Mouse (Mus musculus): Measurements from ENCODE around the gene Six5. TPM values are rescaled to one million over a fixed set of nuclear protein-coding genes. Genes with fewer than 3 reads are reported as not detected.

Six5 gene
- polyA plus RNA-seq, 1 experiment from 2014 or later = 2.5 TPM

- H3K4me2 ChIP-seq (replicated peaks) = peak within 1 kb of the TSS; percentile 41
- ATAC-seq (ENCODE audit: low FRiP score) (peak; percentile 72), DNase-seq (ENCODE audit: low spot score) (peak; percentile 73)
- no peak within 1 kb of the TSS for H3K27ac ChIP-seq
- H3K9me3 ChIP-seq (ENCODE audit: control insufficient read depth, low read length) = no peaks in the 10 kb centered on the region
- H3K36me3 ChIP-seq (replicated peaks; ENCODE audit: control insufficient read depth, insufficient read depth) = peaks cover 35% of the 10 kb centered on the region
- H3K4me1 ChIP-seq (replicated peaks; ENCODE audit: control insufficient read depth, insufficient read depth, low read length) = no peaks in the 10 kb centered on the region
- peak within 1 kb of the TSS; percentile 45; the same call in 1 of the 2 replicates for H3K9ac ChIP-seq
- WGBS = 29% methylated on average over 33 of the region's 33 CpGs
- H3K4me3 ChIP-seq (replicated peaks; ENCODE audit: low read length) = 0 out of 2 replicates have a peak within 1 kb of the TSS, but pooled peaks have one; percentile 2
- H3K27me3 ChIP-seq (ENCODE audit: control insufficient read depth, insufficient read depth, low read length) = no peaks in the 10 kb centered on the region
Observed at GRCm38 (mm10) chr7:19054047-19054776, 40.2 kb upstream of the Six5 start, which contains the start of gene Rsph6a. Rsph6a (plus strand) TSS chr7:19054690.

- Histone ChIP-seq H3K27me3 (ENCODE audit: control insufficient read depth, insufficient read depth, low read length) (no peaks in the 10 kb centered on the region), H3K27ac (no peak overlapping the region), H3K4me3 (replicated peaks; ENCODE audit: low read length) (0 out of 2 replicates have a peak overlapping the region, but pooled peaks have one; percentile 2), H3K36me3 (replicated peaks; ENCODE audit: control insufficient read depth, insufficient read depth) (peaks cover 30% of the 10 kb centered on the region), H3K4me2 (replicated peaks) (peak overlapping the region; percentile 41), H3K9ac (peak overlapping the region; percentile 45; the same call in 1 of the 2 replicates), H3K9me3 (ENCODE audit: control insufficient read depth, low read length) (no peaks in the 10 kb centered on the region), H3K4me1 (replicated peaks; ENCODE audit: control insufficient read depth, insufficient read depth, low read length) (no peaks in the 10 kb centered on the region)
- DNase-seq (ENCODE audit: low spot score) (no peak), ATAC-seq (ENCODE audit: low FRiP score) (peak; percentile 29; the same call in 1 of the 2 replicates)
- 69% methylated on average over 9 of the region's 9 CpGs for WGBS
Observed at GRCm38 (mm10) chr7:19054777-19055076, 39.7 kb upstream of the Six5 start.

- H3K9me3 ChIP-seq (ENCODE audit: control insufficient read depth, low read length) = no peaks in the 10 kb centered on the region
- ATAC-seq (ENCODE audit: low FRiP score) = no peak
- no peaks in the 10 kb centered on the region for H3K27me3 ChIP-seq (ENCODE audit: control insufficient read depth, insufficient read depth, low read length)
- no peaks in the 10 kb centered on the region for H3K4me1 ChIP-seq (replicated peaks; ENCODE audit: control insufficient read depth, insufficient read depth, low read length)
- no peak overlapping the region for H3K4me3 ChIP-seq (replicated peaks; ENCODE audit: low read length)
- H3K36me3 ChIP-seq (replicated peaks; ENCODE audit: control insufficient read depth, insufficient read depth) = peaks cover 26% of the 10 kb centered on the region
- DNase-seq (ENCODE audit: low spot score) = no peak
- 93% methylated on average over 8 of the region's 8 CpGs for WGBS
- no peak overlapping the region for H3K9ac ChIP-seq
- no peak overlapping the region for H3K27ac ChIP-seq
- H3K4me2 ChIP-seq (replicated peaks) = no peak overlapping the region
Observed at GRCm38 (mm10) chr7:19055108-19055507, 39.3 kb upstream of the Six5 start.

- WGBS = 91% methylated on average over 10 of the region's 10 CpGs
- Histone ChIP-seq H3K4me1 (replicated peaks; ENCODE audit: control insufficient read depth, insufficient read depth, low read length) (no peaks in the 10 kb centered on the region), H3K9me3 (ENCODE audit: control insufficient read depth, low read length) (no peaks in the 10 kb centered on the region), H3K4me2 (replicated peaks) (no peak overlapping the region), H3K27ac (no peak overlapping the region), H3K4me3 (replicated peaks; ENCODE audit: low read length) (no peak overlapping the region), H3K36me3 (replicated peaks; ENCODE audit: control insufficient read depth, insufficient read depth) (peaks cover 4% of the 10 kb centered on the region; the same call in 1 of the 2 replicates), H3K9ac (no peak overlapping the region), H3K27me3 (ENCODE audit: control insufficient read depth, insufficient read depth, low read length) (no peaks in the 10 kb centered on the region)
- ATAC-seq (ENCODE audit: low FRiP score) (no peak), DNase-seq (ENCODE audit: low spot score) (no peak)
Observed at GRCm38 (mm10) chr7:19057405-19057804, 37.0 kb upstream of the Six5 start.

GRCm38 (mm10) chr7:19065896-19066295, 28.5 kb upstream of the Six5 start:
- WGBS = 51% methylated on average over 11 of the region's 13 CpGs

GRCm38 (mm10) chr7:19067063-19067462, 27.3 kb upstream of the Six5 start:
- Histone ChIP-seq H3K36me3 (replicated peaks; ENCODE audit: control insufficient read depth, insufficient read depth) (no peaks in the 10 kb centered on the region), H3K27me3 (ENCODE audit: control insufficient read depth, insufficient read depth, low read length) (peaks cover 31% of the 10 kb centered on the region), H3K9me3 (ENCODE audit: control insufficient read depth, low read length) (no peaks in the 10 kb centered on the region), H3K4me2 (replicated peaks) (no peak overlapping the region), H3K27ac (no peak overlapping the region), H3K4me3 (replicated peaks; ENCODE audit: low read length) (no peak overlapping the region), H3K4me1 (replicated peaks; ENCODE audit: control insufficient read depth, insufficient read depth, low read length) (no peaks in the 10 kb centered on the region), H3K9ac (no peak overlapping the region)
- ATAC-seq (ENCODE audit: low FRiP score) (no peak), DNase-seq (ENCODE audit: low spot score) (no peak)
- 49% methylated on average over 14 of the region's 14 CpGs for WGBS

More at GRCm38 (mm10) chr7:19065896-19066295, 28.5 kb upstream of the Six5 start:
- Histone ChIP-seq H3K36me3 (replicated peaks; ENCODE audit: control insufficient read depth, insufficient read depth) (no peaks in the 10 kb centered on the region), H3K4me2 (replicated peaks) (peak overlapping the region; percentile 31), H3K9ac (no peak overlapping the region), H3K27ac (no peak overlapping the region), H3K4me3 (replicated peaks; ENCODE audit: low read length) (peak overlapping the region; percentile 7; the same call in 1 of the 2 replicates), H3K9me3 (ENCODE audit: control insufficient read depth, low read length) (no peaks in the 10 kb centered on the region), H3K27me3 (ENCODE audit: control insufficient read depth, insufficient read depth, low read length) (peaks cover 31% of the 10 kb centered on the region), H3K4me1 (replicated peaks; ENCODE audit: control insufficient read depth, insufficient read depth, low read length) (no peaks in the 10 kb centered on the region)
- ATAC-seq (ENCODE audit: low FRiP score) = no peak
- no peak for DNase-seq (ENCODE audit: low spot score)

- Histone ChIP-seq H3K27ac (no peak overlapping the region), H3K4me1 (replicated peaks; ENCODE audit: control insufficient read depth, insufficient read depth, low read length) (no peaks in the 10 kb centered on the region), H3K9me3 (ENCODE audit: control insufficient read depth, low read length) (no peaks in the 10 kb centered on the region), H3K27me3 (ENCODE audit: control insufficient read depth, insufficient read depth, low read length) (peaks cover 31% of the 10 kb centered on the region), H3K4me2 (replicated peaks) (no peak overlapping the region), H3K4me3 (replicated peaks; ENCODE audit: low read length) (no peak overlapping the region), H3K9ac (no peak overlapping the region), H3K36me3 (replicated peaks; ENCODE audit: control insufficient read depth, insufficient read depth) (no peaks in the 10 kb centered on the region)
- ATAC-seq (ENCODE audit: low FRiP score) = no peak
- no peak for DNase-seq (ENCODE audit: low spot score)
- WGBS = 73% methylated on average over 14 of the region's 14 CpGs
Observed at GRCm38 (mm10) chr7:19067935-19068334, 26.5 kb upstream of the Six5 start.

- no peak overlapping the region for H3K4me3 ChIP-seq (replicated peaks; ENCODE audit: low read length)
- no peak overlapping the region for H3K27ac ChIP-seq
- peaks cover 31% of the 10 kb centered on the region for H3K27me3 ChIP-seq (ENCODE audit: control insufficient read depth, insufficient read depth, low read length)
- no peaks in the 10 kb centered on the region for H3K36me3 ChIP-seq (replicated peaks; ENCODE audit: control insufficient read depth, insufficient read depth)
- WGBS = 9% methylated on average over 2 of the region's 2 CpGs
- ATAC-seq (ENCODE audit: low FRiP score) (no peak), DNase-seq (ENCODE audit: low spot score) (peak; percentile 88)
- H3K9ac ChIP-seq = no peak overlapping the region
- H3K4me1 ChIP-seq (replicated peaks; ENCODE audit: control insufficient read depth, insufficient read depth, low read length) = no peaks in the 10 kb centered on the region
- no peaks in the 10 kb centered on the region for H3K9me3 ChIP-seq (ENCODE audit: control insufficient read depth, low read length)
- H3K4me2 ChIP-seq (replicated peaks) = no peak overlapping the region
Observed at GRCm38 (mm10) chr7:19068707-19069106, 25.7 kb upstream of the Six5 start.

- H3K36me3 ChIP-seq (replicated peaks; ENCODE audit: control insufficient read depth, insufficient read depth) = no peaks in the 10 kb centered on the region
- ATAC-seq (ENCODE audit: low FRiP score) = no peak
- no peak overlapping the region for H3K27ac ChIP-seq
- no peaks in the 10 kb centered on the region for H3K9me3 ChIP-seq (ENCODE audit: control insufficient read depth, low read length)
- no peak overlapping the region for H3K4me3 ChIP-seq (replicated peaks; ENCODE audit: low read length)
- WGBS = 52% methylated on average over 3 of the region's 3 CpGs
- DNase-seq (ENCODE audit: low spot score) = no peak
- H3K4me2 ChIP-seq (replicated peaks) = no peak overlapping the region
- H3K27me3 ChIP-seq (ENCODE audit: control insufficient read depth, insufficient read depth, low read length) = peaks cover 30% of the 10 kb centered on the region
- no peaks in the 10 kb centered on the region for H3K4me1 ChIP-seq (replicated peaks; ENCODE audit: control insufficient read depth, insufficient read depth, low read length)
- no peak overlapping the region for H3K9ac ChIP-seq
Observed at GRCm38 (mm10) chr7:19069500-19069899, 24.9 kb upstream of the Six5 start.
